Mouse (Mus musculus) erythroid progenitor cell, adult 5-6 weeks (primary cell): Measurements from ENCODE around the gene Tlr4. TPM values are rescaled to one million over a fixed set of nuclear protein-coding genes. Genes with fewer than 3 reads are reported as not detected.

Experiments
- ATAC-seq: replicated peaks from 2 replicates; pipeline ENCODE4 v1.8.0; 2016; ENCODE audit warnings: moderate number of reproducible peaks, mild to moderate bottlenecking, moderate TSS enrichment, inconsistent platforms; ENCODE audit not compliant: poor library complexity, low FRiP score, severe bottlenecking
- total RNA-seq, 2 experiments: library from RNA; stranded (forward) in 1 of 2; stranded (reverse) in 1 of 2; fragments of 150-400 nt in 1 of 2; fragments of 186-747, 209-891 nt in 1 of 2; gene quantifications; 2 replicates each; pipeline versions ENCODE4 v1.2.3 to v1.2.4; 2015 to 2017; ENCODE audit warnings: low replicate concordance in 2 of 2

The Tlr4 gene
- total RNA-seq (2015; ENCODE audit: low replicate concordance) (3.4 and 6.1 TPM in 2 replicates), total RNA-seq (2017; ENCODE audit: low replicate concordance) (4.2 and 6.0 TPM in 2 replicates)

DNA sequence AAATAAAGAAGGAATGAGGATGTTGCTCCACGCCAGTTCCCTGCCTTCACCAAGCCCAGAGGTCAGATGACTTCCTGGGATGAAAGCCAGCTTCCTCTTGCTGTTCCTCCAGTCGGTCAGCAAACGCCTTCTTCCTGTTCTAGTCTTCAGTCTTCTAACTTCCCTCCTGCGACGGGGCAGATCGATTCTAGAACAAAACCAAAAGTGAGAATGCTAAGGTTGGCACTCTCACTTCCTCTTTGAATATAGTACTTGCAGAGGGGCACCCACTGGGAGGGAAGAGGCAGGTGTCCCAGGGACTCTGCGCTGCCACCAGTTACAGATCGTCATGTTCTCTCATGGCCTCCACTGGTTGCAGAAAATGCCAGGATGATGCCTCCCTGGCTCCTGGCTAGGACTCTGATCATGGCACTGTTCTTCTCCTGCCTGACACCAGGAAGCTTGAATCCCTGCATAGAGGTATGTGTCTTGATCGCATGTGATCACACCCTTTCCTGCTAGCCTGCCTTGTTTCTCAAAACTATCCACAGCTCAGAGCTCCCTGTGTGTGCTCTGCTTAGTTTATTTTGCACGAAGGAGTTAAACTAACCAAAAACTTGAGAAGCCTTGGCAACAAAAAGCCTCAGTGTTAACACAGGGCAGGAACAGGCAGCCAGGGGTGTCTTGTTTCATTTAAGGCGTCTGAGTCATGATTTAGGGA is at the start of gene Tlr4:
TSS of gene Tlr4 (plus strand) at position 122 of the 700 bp plus-strand sequence.
- ATAC-seq = no peak

DNA sequence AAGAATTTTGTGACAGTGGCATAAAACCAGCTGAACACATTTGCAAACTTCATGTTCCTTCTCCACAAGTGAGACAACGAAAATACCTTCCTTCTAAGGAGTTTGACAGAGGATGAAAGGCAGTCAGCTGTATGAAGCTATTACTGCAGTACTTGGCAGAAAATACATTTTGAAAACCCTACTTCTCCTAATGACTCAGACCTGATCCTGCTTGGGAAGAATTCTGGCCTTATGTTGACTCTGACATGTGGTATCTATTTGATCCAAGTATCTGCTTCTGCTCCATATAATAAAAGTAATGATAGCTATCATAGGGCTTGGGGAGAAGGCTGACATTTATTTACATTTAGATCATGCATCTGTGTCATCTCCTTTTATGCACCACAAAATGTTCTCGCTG is 33.1 kb upstream of the Tlr4 start:
- ATAC-seq = no peak

DNA sequence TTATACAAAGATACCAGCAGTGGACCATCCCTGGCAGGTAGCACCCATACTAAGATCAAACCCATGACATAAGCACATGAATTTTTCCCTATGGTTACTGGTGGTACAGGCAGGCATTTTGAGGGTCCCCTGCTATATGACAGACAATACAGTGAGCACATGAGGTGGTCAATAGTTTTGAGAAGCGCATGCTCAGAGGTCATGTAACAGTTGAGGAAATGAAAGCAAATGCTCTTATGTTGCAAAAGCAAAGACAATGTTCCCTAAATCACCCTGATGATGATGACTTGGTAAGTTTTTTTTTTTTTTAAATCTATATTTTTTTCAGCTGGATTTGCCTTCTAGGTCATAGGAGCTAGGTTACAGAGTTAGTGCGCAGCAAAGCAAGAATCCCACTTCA is 30.7 kb upstream of the Tlr4 start:
- ATAC-seq = no peak

DNA sequence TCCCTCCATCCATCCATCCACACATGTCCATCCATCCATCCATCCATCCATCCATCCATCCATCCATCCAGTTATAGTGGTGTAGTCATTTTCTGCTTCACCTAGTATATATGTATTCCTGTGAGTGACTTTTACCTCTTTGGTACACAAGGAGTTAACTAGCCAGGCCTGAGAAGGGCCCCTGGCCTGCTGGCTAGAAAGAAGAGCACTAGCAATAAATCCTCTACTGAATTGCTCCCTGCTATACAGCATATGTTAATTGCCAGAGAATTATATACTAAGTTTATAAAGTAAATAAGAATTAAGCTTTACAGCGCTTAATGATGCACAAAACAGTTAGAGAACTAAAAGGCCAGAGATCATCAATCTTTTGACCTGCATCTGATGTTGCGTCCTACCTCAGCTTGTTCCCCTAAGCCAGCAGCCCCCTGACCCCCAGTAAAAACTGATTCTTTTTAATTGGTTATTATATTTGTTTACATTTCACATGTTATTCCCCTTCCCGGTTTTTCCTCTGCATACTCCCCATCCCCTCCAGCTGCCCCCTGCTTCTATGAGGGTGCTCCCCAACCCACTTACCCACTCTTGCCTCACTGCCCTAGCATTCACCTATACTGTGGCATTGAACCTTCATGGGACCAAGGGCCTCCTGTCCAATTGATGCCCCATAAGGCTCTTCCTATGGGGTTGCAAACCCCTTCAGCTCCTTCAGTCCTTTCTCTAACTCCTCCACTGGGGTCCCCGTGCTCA is 22.7 kb upstream of the Tlr4 start:
- ATAC-seq = no peak

DNA sequence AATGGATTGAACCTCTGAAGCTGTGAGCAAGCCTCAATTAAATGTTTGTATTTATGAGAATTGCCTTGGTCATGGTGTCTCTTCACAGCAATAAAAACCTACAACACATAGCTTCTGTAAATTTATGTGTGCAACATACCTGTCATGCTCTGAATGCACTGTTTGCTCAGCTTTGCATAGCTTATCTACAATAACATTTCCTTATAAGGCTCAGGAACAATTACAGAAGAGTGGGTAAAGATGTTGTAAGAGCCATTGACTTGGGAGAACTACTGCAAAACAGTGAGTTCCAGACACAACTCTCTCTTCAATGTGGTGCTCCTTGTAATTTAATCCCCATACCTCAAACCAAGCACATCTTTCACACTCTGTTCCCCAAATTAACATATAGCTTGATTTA is 21.6 kb upstream of the Tlr4 start:
- no peak for ATAC-seq

GRCm38 (mm10) chr4:66816364-66817026 is 10.9 kb upstream of the Tlr4 start:
- no peak for ATAC-seq

DNA sequence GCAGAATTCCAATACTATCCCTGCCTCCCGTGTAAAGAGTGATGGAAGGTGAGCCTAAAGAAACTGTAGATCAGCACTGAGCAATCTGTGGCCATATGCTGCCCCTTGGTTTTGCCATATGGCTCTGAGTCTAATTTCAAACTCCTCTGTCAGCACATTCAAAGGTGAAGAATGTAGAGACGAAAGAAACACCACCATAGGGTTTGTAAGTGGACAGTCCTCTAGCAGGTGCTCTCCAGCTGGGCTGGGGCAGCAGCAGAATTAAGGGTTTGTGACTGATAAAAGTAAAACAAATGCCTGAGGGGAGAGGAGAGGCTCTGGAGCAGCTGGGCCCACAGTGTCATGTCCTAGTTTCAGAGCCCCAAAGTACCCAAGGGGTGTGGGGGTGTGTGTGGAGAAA is 6.2 kb upstream of the Tlr4 start:
- no peak for ATAC-seq

DNA sequence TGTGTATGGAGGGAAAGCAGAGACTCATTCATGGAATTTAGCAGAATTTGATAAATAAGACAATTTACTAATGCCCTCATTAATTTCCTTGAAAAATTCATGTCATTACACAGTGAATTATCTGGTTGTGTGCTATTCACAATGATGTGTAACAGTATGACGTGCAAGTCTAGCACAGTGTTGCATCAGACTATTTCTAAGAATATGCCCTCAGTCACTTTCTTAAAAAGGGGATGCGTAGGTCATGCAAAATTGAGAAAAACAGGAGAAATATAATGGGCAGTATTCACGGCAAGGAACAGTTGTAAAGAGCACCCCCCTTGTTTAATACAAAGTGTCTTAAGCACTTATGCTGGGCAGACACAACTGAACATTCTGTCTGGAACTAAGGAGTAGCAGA is 5.6 kb upstream of the Tlr4 start:
- no peak for ATAC-seq

GRCm38 (mm10) chr4:66828163-66828668 is 832 bp downstream of the Tlr4 start:
- no peak for ATAC-seq

- ATAC-seq = no peak
Measured at GRCm38 (mm10) chr4:66828686-66829085, 1.3 kb downstream of the Tlr4 start.

- no peak for ATAC-seq
Measured at GRCm38 (mm10) chr4:66838071-66838470, 10.7 kb downstream of the Tlr4 start.

GRCm38 (mm10) chr4:66843255-66843654 is 15.9 kb downstream of the Tlr4 start:
- no peak for ATAC-seq

DNA sequence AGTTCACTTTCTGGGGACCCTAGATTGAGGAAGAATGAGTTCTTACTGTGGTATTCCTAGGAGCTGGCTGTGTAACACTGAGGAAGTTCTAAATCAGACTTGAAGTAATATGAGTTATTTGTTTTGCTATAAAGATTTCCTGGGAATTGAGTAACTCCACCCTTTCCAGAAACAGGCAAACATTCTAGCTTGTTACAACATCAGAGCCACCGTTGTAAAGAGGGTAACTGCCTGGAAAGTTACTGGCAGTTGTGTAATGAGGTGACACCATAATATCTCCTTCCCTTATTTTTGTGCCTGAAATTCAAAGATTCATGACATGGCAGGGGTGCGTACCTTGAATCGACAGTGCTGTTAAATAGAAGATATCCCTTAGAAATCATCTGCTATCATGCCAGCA is 24.6 kb downstream of the Tlr4 start:
- ATAC-seq = no peak

DNA sequence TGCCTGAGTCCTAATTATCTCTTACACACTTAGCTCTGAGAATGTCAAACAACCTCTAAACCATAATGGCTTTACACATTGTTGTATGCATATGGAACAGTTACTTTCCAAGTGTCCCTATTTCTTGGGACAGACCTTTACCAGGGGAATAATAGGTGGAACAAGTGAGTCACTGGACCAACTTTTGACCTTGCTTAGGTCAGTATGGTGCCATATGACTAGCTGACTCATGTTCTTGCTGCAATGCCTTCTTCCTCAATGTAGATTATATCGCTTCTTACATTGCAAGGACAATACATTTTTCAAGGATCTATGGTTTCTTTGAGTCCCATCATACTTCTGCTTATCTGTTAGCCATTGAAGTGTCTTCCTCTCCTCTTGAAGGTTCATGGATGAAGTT is 29.6 kb downstream of the Tlr4 start:
- no peak for ATAC-seq

- ATAC-seq = no peak
Measured at GRCm38 (mm10) chr4:66869919-66870318, 42.5 kb downstream of the Tlr4 start.

DNA sequence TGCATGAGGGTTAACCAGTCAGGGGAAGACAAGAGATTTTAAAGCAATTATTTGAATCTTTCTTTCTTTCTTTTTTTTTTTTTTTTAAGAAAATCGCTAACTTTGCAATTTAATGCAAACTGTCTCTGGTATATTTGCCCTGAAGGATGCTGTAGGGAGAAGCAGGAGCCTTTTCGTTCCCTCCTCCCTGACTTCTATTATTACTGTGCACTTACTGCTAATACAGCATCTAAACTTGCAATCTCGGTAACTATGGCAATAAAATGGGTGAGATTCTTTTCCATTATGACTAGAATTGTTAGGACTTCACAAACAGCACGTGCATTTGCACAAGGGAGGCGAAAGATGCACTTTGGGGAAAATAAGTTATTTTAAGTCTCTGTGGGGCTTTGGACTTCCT is 44.6 kb downstream of the Tlr4 start:
- no peak for ATAC-seq

DNA sequence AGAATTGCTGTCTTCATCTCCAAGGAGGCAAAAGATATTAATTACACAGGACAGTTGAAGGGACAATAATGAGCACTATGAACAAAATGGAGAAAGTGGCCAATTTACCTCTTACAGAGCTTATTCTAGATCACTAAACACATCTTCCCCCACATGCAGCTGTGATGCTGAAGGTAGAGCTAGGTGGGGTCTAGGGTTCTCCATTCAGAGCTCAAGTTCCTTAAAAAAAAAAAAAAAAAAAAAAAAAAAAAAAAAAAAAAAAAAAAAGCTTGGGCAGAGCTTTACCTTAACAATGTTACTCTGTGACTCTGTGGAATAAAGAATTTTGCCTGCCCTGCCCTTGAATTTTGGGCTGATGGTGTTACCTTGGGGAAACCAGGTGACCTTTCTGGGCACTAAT is 46.0 kb downstream of the Tlr4 start:
- no peak for ATAC-seq

- ATAC-seq = no peak
Measured at GRCm38 (mm10) chr4:66875751-66876150, 48.4 kb downstream of the Tlr4 start.

- ATAC-seq = no peak
Measured at GRCm38 (mm10) chr4:66877609-66878008, 50.2 kb downstream of the Tlr4 start.

GRCm38 (mm10) chr4:66881496-66881895 is 54.1 kb downstream of the Tlr4 start:
- no peak for ATAC-seq

- no peak for ATAC-seq
Measured at GRCm38 (mm10) chr4:66883264-66883663, 55.9 kb downstream of the Tlr4 start.
